Mouse (Mus musculus): ENCODE measurements at regions not wholly inside any gene's neighbourhood (a gene's known extent, or its start where the extent isn't known, plus 50 kb on each side); places are given as distances from the start of the nearest gene placed in this dataset.

GRCm38 (mm10) chr13:82187196-82187595 is 404.3 kb downstream of the Cetn3 start:
- Histone ChIP-seq H3K27me3 (replicated peaks) (no peaks in the 10 kb centered on the region), H3K4me2 (no peak overlapping the region), H3K27ac (no peak overlapping the region), H3K9ac (no peak overlapping the region), H3K4me3 (replicated peaks) (no peak overlapping the region), H3K9me3 (no peaks in the 10 kb centered on the region), H3K36me3 (no peaks in the 10 kb centered on the region), H3K4me1 (no peaks in the 10 kb centered on the region)
- no peak for ATAC-seq (ENCODE audit: insufficient read depth, low FRiP score, low read depth)

- WGBS = 86% methylated on average over 1 of the region's 1 CpGs
- Histone ChIP-seq H3K4me2 (no peak overlapping the region), H3K9ac (no peak overlapping the region), H3K36me3 (no peaks in the 10 kb centered on the region), H3K27ac (no peak overlapping the region), H3K4me3 (replicated peaks) (no peak overlapping the region), H3K4me1 (no peaks in the 10 kb centered on the region), H3K27me3 (replicated peaks) (no peaks in the 10 kb centered on the region), H3K9me3 (no peaks in the 10 kb centered on the region)
- no peak for ATAC-seq (ENCODE audit: insufficient read depth, low FRiP score, low read depth)
Measured at GRCm38 (mm10) chr13:82200739-82201138, 417.9 kb downstream of the Cetn3 start.

DNA sequence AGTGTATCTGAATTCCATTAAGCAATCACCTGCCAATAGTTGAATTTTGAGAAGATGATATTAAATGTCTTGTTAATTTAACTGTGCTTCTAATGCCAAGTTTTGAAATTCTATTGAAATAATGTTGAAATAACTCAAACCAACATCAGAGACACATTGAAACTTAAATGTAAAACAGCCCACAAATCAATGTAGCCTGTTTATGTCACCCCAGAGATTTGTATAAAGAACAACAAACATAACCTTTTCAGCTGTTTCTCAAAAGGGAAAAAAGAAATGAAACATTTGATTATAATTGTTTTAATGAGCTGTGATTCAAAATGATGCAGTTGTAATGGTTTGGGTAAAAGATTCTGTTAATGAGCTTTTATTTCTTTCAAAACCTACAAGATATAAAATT is 442.6 kb downstream of the Cetn3 start:
- no peak overlapping the region for H3K4me2 ChIP-seq
- no peak overlapping the region for H3K27ac ChIP-seq
- no peaks in the 10 kb centered on the region for H3K27me3 ChIP-seq (replicated peaks)
- no peaks in the 10 kb centered on the region for H3K36me3 ChIP-seq
- H3K9ac ChIP-seq = no peak overlapping the region
- no peaks in the 10 kb centered on the region for H3K4me1 ChIP-seq
- H3K4me3 ChIP-seq (replicated peaks) = no peak overlapping the region
- ATAC-seq (ENCODE audit: insufficient read depth, low FRiP score, low read depth) = no peak
- no peaks in the 10 kb centered on the region for H3K9me3 ChIP-seq

- Histone ChIP-seq H3K4me3 (replicated peaks) (no peak overlapping the region), H3K36me3 (no peaks in the 10 kb centered on the region), H3K9me3 (no peaks in the 10 kb centered on the region), H3K27me3 (replicated peaks) (no peaks in the 10 kb centered on the region), H3K4me1 (no peaks in the 10 kb centered on the region), H3K27ac (no peak overlapping the region), H3K4me2 (no peak overlapping the region), H3K9ac (no peak overlapping the region)
- 70% methylated on average over 2 of the region's 2 CpGs for WGBS
- no peak for ATAC-seq (ENCODE audit: insufficient read depth, low FRiP score, low read depth)
Measured at GRCm38 (mm10) chr13:82233901-82234300, 451.0 kb downstream of the Cetn3 start.

DNA sequence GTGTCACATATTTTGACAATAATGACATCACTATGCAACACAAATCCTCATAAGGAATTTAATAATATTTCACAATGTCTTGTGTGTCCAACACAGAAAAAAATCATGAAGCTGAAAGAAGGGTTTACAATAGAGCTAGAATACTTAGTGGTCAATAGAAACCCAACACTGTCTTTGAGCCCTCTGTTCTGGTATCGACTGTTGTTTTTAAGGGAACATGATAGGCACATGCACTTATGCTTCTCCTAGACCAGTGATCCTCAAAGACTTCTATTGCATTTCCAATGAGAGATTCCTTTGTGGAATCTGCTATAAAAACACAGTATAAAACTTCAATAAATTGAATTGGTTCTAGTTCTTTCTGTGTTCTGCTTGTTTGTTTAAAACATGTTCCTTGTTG is 463.4 kb downstream of the Cetn3 start:
- H3K36me3 ChIP-seq = no peaks in the 10 kb centered on the region
- H3K4me1 ChIP-seq = no peaks in the 10 kb centered on the region
- H3K9me3 ChIP-seq = no peaks in the 10 kb centered on the region

GRCm38 (mm10) chr13:82250361-82250760 is 467.5 kb downstream of the Cetn3 start:
- H3K4me3 ChIP-seq (replicated peaks) = no peak overlapping the region
- no peak overlapping the region for H3K4me2 ChIP-seq
- no peaks in the 10 kb centered on the region for H3K9me3 ChIP-seq
- no peaks in the 10 kb centered on the region for H3K4me1 ChIP-seq
- H3K27me3 ChIP-seq (replicated peaks) = no peaks in the 10 kb centered on the region
- WGBS = 90% methylated on average over 6 of the region's 6 CpGs
- H3K9ac ChIP-seq = no peak overlapping the region
- H3K27ac ChIP-seq = no peak overlapping the region
- no peaks in the 10 kb centered on the region for H3K36me3 ChIP-seq
- no peak for ATAC-seq (ENCODE audit: insufficient read depth, low FRiP score, low read depth)

More for the DNA sequence above, 463.4 kb downstream of the Cetn3 start:
- no peaks in the 10 kb centered on the region for H3K27me3 ChIP-seq (replicated peaks)
- H3K4me2 ChIP-seq = no peak overlapping the region
- H3K9ac ChIP-seq = no peak overlapping the region
- no peak overlapping the region for H3K27ac ChIP-seq
- no peak for ATAC-seq (ENCODE audit: insufficient read depth, low FRiP score, low read depth)
- 88% methylated on average over 1 of the region's 1 CpGs for WGBS
- H3K4me3 ChIP-seq (replicated peaks) = no peak overlapping the region

GRCm38 (mm10) chr13:82258491-82258935 is 475.6 kb downstream of the Cetn3 start:
- Histone ChIP-seq H3K9ac (no peak overlapping the region), H3K9me3 (no peaks in the 10 kb centered on the region), H3K27ac (no peak overlapping the region), H3K4me2 (no peak overlapping the region), H3K27me3 (replicated peaks) (no peaks in the 10 kb centered on the region), H3K4me3 (replicated peaks) (no peak overlapping the region), H3K36me3 (no peaks in the 10 kb centered on the region), H3K4me1 (no peaks in the 10 kb centered on the region)
- 56% methylated on average over 1 of the region's 1 CpGs for WGBS
- no peak for ATAC-seq (ENCODE audit: insufficient read depth, low FRiP score, low read depth)

DNA sequence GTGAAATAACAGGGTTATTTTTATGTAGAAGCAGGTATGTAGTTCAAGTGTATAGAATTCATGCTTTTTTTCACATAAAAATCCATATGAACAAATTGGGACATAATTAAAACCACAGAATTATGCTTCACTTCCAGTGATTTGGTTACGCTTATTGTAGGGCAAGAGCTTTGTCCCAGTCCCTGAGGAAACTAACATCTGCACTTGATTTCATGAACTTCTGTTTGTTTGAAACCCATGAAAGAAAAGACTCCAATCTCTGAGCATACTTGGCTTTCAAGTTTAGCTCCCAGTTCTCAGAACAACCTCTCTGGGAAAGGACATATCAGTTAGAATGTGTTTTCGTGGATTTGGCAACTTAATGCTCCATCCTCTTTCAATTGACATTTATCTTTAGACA is 481.4 kb downstream of the Cetn3 start:
- no peaks in the 10 kb centered on the region for H3K9me3 ChIP-seq
- no peak for ATAC-seq (ENCODE audit: insufficient read depth, low FRiP score, low read depth)
- 85% methylated on average over 2 of the region's 2 CpGs for WGBS
- H3K27ac ChIP-seq = no peak overlapping the region
- H3K4me1 ChIP-seq = no peaks in the 10 kb centered on the region
- H3K27me3 ChIP-seq (replicated peaks) = no peaks in the 10 kb centered on the region
- no peaks in the 10 kb centered on the region for H3K36me3 ChIP-seq
- H3K9ac ChIP-seq = no peak overlapping the region
- H3K4me2 ChIP-seq = no peak overlapping the region
- H3K4me3 ChIP-seq (replicated peaks) = no peak overlapping the region

GRCm38 (mm10) chr13:82265170-82265569 is 482.3 kb downstream of the Cetn3 start:
- ATAC-seq (ENCODE audit: insufficient read depth, low FRiP score, low read depth) = no peak
- 59% methylated on average over 3 of the region's 3 CpGs for WGBS
- no peak overlapping the region for H3K27ac ChIP-seq

DNA sequence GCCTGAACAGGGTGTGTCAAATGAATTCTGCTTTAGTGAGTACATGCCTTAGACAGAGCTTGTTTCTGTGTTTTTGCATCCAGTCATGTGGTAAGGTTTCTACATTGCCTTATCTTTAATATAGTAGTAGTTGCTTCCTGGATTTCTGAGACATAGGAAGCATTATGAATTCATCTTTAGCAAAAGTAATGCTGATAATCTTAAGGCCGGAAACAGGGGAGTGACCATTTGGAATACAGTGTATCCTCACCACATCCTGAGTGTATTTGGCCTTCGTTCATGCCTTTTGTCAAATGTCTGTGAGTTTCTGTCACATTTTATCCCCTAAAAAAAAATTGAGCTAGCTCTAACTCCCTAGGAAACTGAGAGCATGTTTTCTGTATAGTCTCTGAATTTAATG is 482.9 kb downstream of the Cetn3 start:
- Histone ChIP-seq H3K27ac (no peak overlapping the region), H3K9ac (no peak overlapping the region), H3K4me1 (no peaks in the 10 kb centered on the region), H3K27me3 (replicated peaks) (no peaks in the 10 kb centered on the region), H3K4me2 (no peak overlapping the region), H3K36me3 (no peaks in the 10 kb centered on the region), H3K4me3 (replicated peaks) (no peak overlapping the region), H3K9me3 (no peaks in the 10 kb centered on the region)
- ATAC-seq (ENCODE audit: insufficient read depth, low FRiP score, low read depth) = no peak
- 77% methylated on average over 2 of the region's 2 CpGs for WGBS

More at GRCm38 (mm10) chr13:82265170-82265569, 482.3 kb downstream of the Cetn3 start:
- Histone ChIP-seq H3K4me1 (no peaks in the 10 kb centered on the region), H3K4me2 (no peak overlapping the region), H3K9ac (no peak overlapping the region), H3K9me3 (no peaks in the 10 kb centered on the region), H3K36me3 (no peaks in the 10 kb centered on the region), H3K4me3 (replicated peaks) (no peak overlapping the region), H3K27me3 (replicated peaks) (no peaks in the 10 kb centered on the region)

DNA sequence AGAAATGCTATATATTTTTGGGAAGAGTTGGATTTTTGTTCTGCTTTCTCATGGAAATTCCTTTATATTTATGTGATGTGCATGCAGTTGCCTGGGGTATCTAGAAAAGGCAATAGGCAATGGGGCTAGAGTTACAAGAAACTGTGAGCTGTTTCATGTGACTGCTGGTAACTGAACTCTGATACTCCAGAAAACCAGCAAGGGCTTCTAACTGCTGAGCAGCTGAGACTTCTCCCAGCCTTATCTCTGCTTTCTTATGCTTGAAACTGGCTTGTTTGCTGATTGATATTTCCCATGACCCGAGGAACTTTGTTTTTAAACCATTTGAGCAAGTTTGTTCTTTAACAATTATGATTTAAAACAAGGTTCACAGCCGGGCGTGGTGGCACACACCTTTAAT is 491.9 kb downstream of the Cetn3 start:
- WGBS = 50% methylated on average over 3 of the region's 3 CpGs
- Histone ChIP-seq H3K9ac (no peak overlapping the region), H3K4me1 (no peaks in the 10 kb centered on the region), H3K4me2 (no peak overlapping the region), H3K9me3 (no peaks in the 10 kb centered on the region), H3K36me3 (no peaks in the 10 kb centered on the region), H3K4me3 (replicated peaks) (no peak overlapping the region), H3K27ac (no peak overlapping the region), H3K27me3 (replicated peaks) (no peaks in the 10 kb centered on the region)
- peak; percentile 65; the same call in 1 of the 2 replicates for ATAC-seq (ENCODE audit: insufficient read depth, low FRiP score, low read depth)

DNA sequence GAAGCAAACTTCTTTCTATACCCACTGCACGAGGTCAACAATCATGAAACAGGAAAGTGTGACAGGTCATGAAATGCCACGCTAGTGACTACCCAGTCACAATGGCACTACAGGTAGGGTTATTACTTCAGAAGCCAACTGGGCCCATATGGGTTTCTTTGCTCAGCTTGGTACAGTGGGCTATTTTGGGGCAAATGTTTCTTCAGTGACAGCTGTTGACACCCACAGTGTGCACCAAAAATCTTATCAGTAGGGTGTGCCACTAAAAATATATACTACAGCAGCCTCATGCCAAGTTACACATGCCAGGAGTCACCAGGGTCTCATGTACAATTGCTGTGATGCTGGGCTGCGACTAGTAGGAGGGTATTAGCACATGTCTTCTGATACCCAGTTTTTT is 493.1 kb downstream of the Cetn3 start:
- H3K9me3 ChIP-seq = no peaks in the 10 kb centered on the region
- no peak overlapping the region for H3K4me3 ChIP-seq (replicated peaks)
- H3K36me3 ChIP-seq = no peaks in the 10 kb centered on the region
- 81% methylated on average over 3 of the region's 3 CpGs for WGBS
- no peaks in the 10 kb centered on the region for H3K4me1 ChIP-seq
- no peak overlapping the region for H3K4me2 ChIP-seq
- no peak overlapping the region for H3K27ac ChIP-seq
- no peaks in the 10 kb centered on the region for H3K27me3 ChIP-seq (replicated peaks)
- no peak for ATAC-seq (ENCODE audit: insufficient read depth, low FRiP score, low read depth)
- no peak overlapping the region for H3K9ac ChIP-seq

DNA sequence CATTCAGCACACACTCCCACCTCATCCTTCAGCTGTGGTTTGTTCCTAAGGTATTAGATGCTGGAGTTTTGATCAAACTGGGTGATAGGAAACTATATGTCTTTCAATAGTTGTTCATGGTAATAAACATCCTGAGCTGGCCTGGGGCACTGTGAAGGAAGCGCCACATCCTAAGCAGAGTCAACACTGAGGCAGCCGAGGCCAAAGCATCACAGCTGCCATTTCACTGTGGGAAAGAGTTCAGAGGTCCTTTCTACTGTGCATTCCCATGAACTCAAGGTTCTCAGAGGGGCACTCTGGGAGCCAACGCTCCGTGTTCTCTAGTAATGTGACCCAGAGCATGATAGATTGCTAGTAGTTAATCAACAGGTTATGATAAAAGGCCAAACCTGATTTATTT is 497.9 kb downstream of the Cetn3 start:
- Histone ChIP-seq H3K9ac (no peak overlapping the region), H3K4me1 (no peaks in the 10 kb centered on the region), H3K36me3 (no peaks in the 10 kb centered on the region), H3K4me3 (replicated peaks) (no peak overlapping the region), H3K9me3 (no peaks in the 10 kb centered on the region), H3K27me3 (replicated peaks) (no peaks in the 10 kb centered on the region), H3K27ac (no peak overlapping the region), H3K4me2 (no peak overlapping the region)
- ATAC-seq (ENCODE audit: insufficient read depth, low FRiP score, low read depth) = no peak; the same call in 1 of the 2 replicates
- WGBS = 40% methylated on average over 4 of the region's 4 CpGs
